Mouse (Mus musculus): Measurements from ENCODE around the gene Hyou1. TPM values are rescaled to one million over a fixed set of nuclear protein-coding genes. Genes with fewer than 3 reads are reported as not detected.
A peak's percentile ranks its signal among the peaks of the same experiment; 100 is the strongest.

Gene Hyou1
- total RNA-seq, 1 experiment from 2014 or later: 99.1 TPM

- peak; percentile 91 for ATAC-seq (replicated peaks; ENCODE audit: low read depth, poor library complexity, severe bottlenecking)
Measured at GRCm38 (mm10) chr9:44435747-44436146, 56.5 kb downstream of the Hyou1 start.

GRCm38 (mm10) chr9:44440961-44441360 is 61.7 kb downstream of the Hyou1 start, which contains the start of gene Foxr1:
Foxr1 (minus strand) TSS chr9:44441136.
- ATAC-seq (replicated peaks; ENCODE audit: low read depth, poor library complexity, severe bottlenecking): no peak

Other genes with a start within 250 kb of the Hyou1 start
- 0.15 and 2.6 TPM in 2 replicates for gene Mcam, start 245.0 kb upstream of the Hyou1 start, total RNA-seq (2017)
- 27.7 and 32.7 TPM in 2 replicates for gene Cbl, start 145.4 kb upstream of the Hyou1 start, total RNA-seq (2017)
- not detected in 2 replicates for gene Ccdc153, start 138.8 kb upstream of the Hyou1 start, total RNA-seq (2017)
- gene Pdzd3, start 128.0 kb upstream of the Hyou1 start, total RNA-seq (2017): 0.58 TPM in 1 of 2 replicates, not detected in the other
- 1.6 and 3.4 TPM in 2 replicates for gene Nlrx1, start 110.9 kb upstream of the Hyou1 start, total RNA-seq (2017)
- gene Abcg4, start 90.9 kb upstream of the Hyou1 start, total RNA-seq (2017): 4.2 and 4.8 TPM in 2 replicates
- 10.6 and 12.1 TPM in 2 replicates for gene Hinfp, start 73.8 kb upstream of the Hyou1 start, total RNA-seq (2017)
- 2.1 and 4.4 TPM in 2 replicates for gene C2cd2l, start 59.2 kb upstream of the Hyou1 start, total RNA-seq (2017)
- 10.6 and 14.2 TPM in 2 replicates for gene Dpagt1, start 53.5 kb upstream of the Hyou1 start, total RNA-seq (2017)
- gene H2afx, start 44.8 kb upstream of the Hyou1 start, total RNA-seq (2017): 286 and 311 TPM in 2 replicates
- 71.4 and 73.7 TPM in 2 replicates for gene Hmbs, start 35.3 kb upstream of the Hyou1 start, total RNA-seq (2017)
- gene Vps11, start 17.8 kb upstream of the Hyou1 start, total RNA-seq (2017): 16.9 and 18.6 TPM in 2 replicates
- gene Slc37a4, start 17.4 kb downstream of the Hyou1 start, total RNA-seq (2017): 15.7 and 26.1 TPM in 2 replicates
- gene Rps25, start 27.6 kb downstream of the Hyou1 start, total RNA-seq (2017): 2,354 and 2,766 TPM in 2 replicates
- gene Trappc4, start 28.1 kb downstream of the Hyou1 start, total RNA-seq (2017): 29.5 and 39.8 TPM in 2 replicates
- gene Ccdc84, start 39.1 kb downstream of the Hyou1 start, total RNA-seq (2017): 18.8 and 35.2 TPM in 2 replicates
- gene Foxr1, start 61.6 kb downstream of the Hyou1 start, total RNA-seq (2017): not detected in 2 replicates
- gene Upk2, start 75.5 kb downstream of the Hyou1 start, total RNA-seq (2017): not detected in 2 replicates
- gene Bcl9l, start 103.3 kb downstream of the Hyou1 start, total RNA-seq (2017): 3.1 and 5.7 TPM in 2 replicates
- not detected in 2 replicates for gene Cxcr5, start 182.4 kb downstream of the Hyou1 start, total RNA-seq (2017)
- 101 and 143 TPM in 2 replicates for gene Ddx6, start 225.4 kb downstream of the Hyou1 start, total RNA-seq (2017)